Mouse (Mus musculus): ENCODE results near the gene Glis1. TPM values are rescaled to one million over a fixed set of nuclear protein-coding genes. Genes with fewer than 3 reads are reported as not detected.

Glis1 gene
- polyA plus RNA-seq, 1 experiment from 2014 or later = 26.0 TPM

DNA sequence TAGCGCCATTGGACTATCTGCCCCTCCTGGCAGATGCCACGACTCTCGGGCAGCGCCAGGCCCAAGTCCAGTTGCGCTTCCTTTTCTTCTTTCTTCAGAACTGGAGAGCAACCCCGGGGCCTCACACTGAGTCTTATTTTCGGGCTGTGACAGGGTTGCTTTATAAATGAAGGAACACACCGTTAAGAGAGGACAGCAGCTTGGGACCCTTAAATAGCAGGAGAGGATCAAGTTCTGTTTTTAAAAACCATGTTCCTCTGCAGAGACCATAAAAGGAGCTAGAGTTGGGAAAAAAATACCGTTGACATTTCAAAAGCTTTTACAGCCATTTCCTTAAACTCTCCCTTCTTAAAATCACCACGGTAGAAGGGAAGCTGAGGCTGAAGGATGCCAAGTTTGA is 241.3 kb downstream of the Glis1 start:
- Histone ChIP-seq H3K9ac (no peak overlapping the region), H3K36me3 (no peaks in the 10 kb centered on the region), H3K4me3 (no peak overlapping the region), H3K4me1 (peaks cover 12% of the 10 kb centered on the region), H3K27me3 (peaks cover 18% of the 10 kb centered on the region; the same call in 1 of the 2 replicates), H3K9me3 (no peaks in the 10 kb centered on the region), H3K4me2 (replicated peaks) (no peak overlapping the region), H3K27ac (no peak overlapping the region)
- ATAC-seq (ENCODE audit: insufficient number of reproducible peaks, insufficient read depth, low FRiP score, low TSS enrichment) = no peak
- 66% methylated on average over 10 of the region's 10 CpGs for WGBS

- H3K4me3 ChIP-seq = no peak overlapping the region
Observed at GRCm38 (mm10) chr4:107680311-107681098, 246.1 kb downstream of the Glis1 start.

DNA sequence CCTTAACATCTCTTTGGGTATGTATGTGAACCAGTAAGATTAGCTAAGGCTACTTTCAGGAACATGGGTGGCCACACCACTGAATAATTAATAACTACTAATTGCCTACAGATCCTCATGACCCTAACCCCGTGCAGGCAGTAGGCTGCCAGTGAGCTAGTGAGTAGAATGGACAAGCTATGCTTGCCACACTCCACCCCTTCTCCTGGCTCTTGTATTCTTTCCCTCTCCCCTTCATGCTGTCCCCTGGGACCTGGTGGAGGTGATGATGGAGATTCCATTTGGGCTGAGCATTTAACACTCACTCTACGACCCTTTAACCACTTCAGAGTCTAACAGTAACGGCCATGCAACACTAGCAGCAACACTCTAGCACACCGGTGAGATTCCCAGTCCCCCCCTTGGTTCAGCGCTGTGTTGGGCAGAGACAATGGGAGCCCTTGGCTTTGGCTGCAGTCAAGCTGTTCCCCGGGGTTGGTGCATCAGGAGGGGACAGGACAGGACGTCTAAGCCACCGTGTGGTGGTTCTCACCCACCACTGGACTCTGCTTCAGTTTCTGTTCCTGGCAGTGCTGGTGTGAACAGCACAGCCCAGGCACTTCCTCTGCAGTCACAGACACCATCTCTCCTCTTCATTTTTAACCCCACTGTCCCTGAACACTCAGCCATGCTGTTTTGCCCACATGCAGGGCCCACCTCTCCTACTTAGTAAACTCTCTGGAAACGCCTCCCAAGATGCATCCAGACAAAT is 246.9 kb downstream of the Glis1 start:
- no peak overlapping the region for H3K4me3 ChIP-seq
- H3K27me3 ChIP-seq = 0 out of 2 replicates have a peak, but pooled peaks cover 20% of the 10 kb centered on the region
- no peak overlapping the region for H3K27ac ChIP-seq
- H3K4me1 ChIP-seq = no peaks in the 10 kb centered on the region
- no peak for ATAC-seq (ENCODE audit: insufficient number of reproducible peaks, insufficient read depth, low FRiP score, low TSS enrichment)
- H3K9ac ChIP-seq = no peak overlapping the region
- no peaks in the 10 kb centered on the region for H3K9me3 ChIP-seq
- no peak overlapping the region for H3K4me2 ChIP-seq (replicated peaks)
- 60% methylated on average over 9 of the region's 9 CpGs for WGBS
- no peaks in the 10 kb centered on the region for H3K36me3 ChIP-seq

More at GRCm38 (mm10) chr4:107680311-107681098, 246.1 kb downstream of the Glis1 start:
- Histone ChIP-seq H3K27ac (no peak overlapping the region), H3K36me3 (no peaks in the 10 kb centered on the region), H3K4me1 (no peaks in the 10 kb centered on the region), H3K27me3 (0 out of 2 replicates have a peak, but pooled peaks cover 20% of the 10 kb centered on the region), H3K4me2 (replicated peaks) (no peak overlapping the region), H3K9me3 (no peaks in the 10 kb centered on the region), H3K9ac (no peak overlapping the region)
- WGBS = 52% methylated on average over 15 of the region's 15 CpGs
- ATAC-seq (ENCODE audit: insufficient number of reproducible peaks, insufficient read depth, low FRiP score, low TSS enrichment) = no peak

GRCm38 (mm10) chr4:107683006-107683756 is 248.8 kb downstream of the Glis1 start:
- Histone ChIP-seq H3K27me3 (0 out of 2 replicates have a peak, but pooled peaks cover 20% of the 10 kb centered on the region), H3K9me3 (no peaks in the 10 kb centered on the region), H3K9ac (no peak overlapping the region), H3K36me3 (no peaks in the 10 kb centered on the region), H3K27ac (no peak overlapping the region), H3K4me1 (no peaks in the 10 kb centered on the region), H3K4me3 (no peak overlapping the region), H3K4me2 (replicated peaks) (no peak overlapping the region)
- ATAC-seq (ENCODE audit: insufficient number of reproducible peaks, insufficient read depth, low FRiP score, low TSS enrichment) = no peak
- WGBS = 89% methylated on average over 37 of the region's 37 CpGs

- H3K27ac ChIP-seq = no peak within 1 kb of the TSS
- no peaks in the 10 kb centered on the region for H3K36me3 ChIP-seq
- ATAC-seq (ENCODE audit: insufficient number of reproducible peaks, insufficient read depth, low FRiP score, low TSS enrichment) = no peak
- 90% methylated on average over 14 of the region's 14 CpGs for WGBS
- no peak within 1 kb of the TSS for H3K4me2 ChIP-seq (replicated peaks)
- no peaks in the 10 kb centered on the region for H3K4me1 ChIP-seq
- H3K27me3 ChIP-seq = 0 out of 2 replicates have a peak, but pooled peaks cover 18% of the 10 kb centered on the region
- H3K9me3 ChIP-seq = no peaks in the 10 kb centered on the region
- H3K4me3 ChIP-seq = no peak within 1 kb of the TSS
- no peak within 1 kb of the TSS for H3K9ac ChIP-seq
Observed at GRCm38 (mm10) chr4:107684130-107684529, 249.7 kb downstream of the Glis1 start, which contains the start of gene Dmrtb1. Dmrtb1 (minus strand) TSS chr4:107684230.

Small RNAs within 50 kb of the gene (microRNA-seq; reads per million reads assigned to microRNA genes)
- not detected for gene Gm24804

Other genes with a start within 250 kb of the Glis1 start
- gene Ldlrad1, start 225.4 kb upstream of the Glis1 start, polyA plus RNA-seq (2016; fragmentation: Nextera tagmentation; extraction: Ambion mirVana) = not detected in 2 replicates
- gene Lrrc42, start 181.1 kb upstream of the Glis1 start, polyA plus RNA-seq (2016; fragmentation: Nextera tagmentation; extraction: Ambion mirVana) = 92.2 and 97.5 TPM in 2 replicates
- gene Hspb11, start 181.0 kb upstream of the Glis1 start, polyA plus RNA-seq (2016; fragmentation: Nextera tagmentation; extraction: Ambion mirVana) = 38.1 and 38.4 TPM in 2 replicates
- not detected in 2 replicates for gene Dio1, start 127.4 kb upstream of the Glis1 start, polyA plus RNA-seq (2016; fragmentation: Nextera tagmentation; extraction: Ambion mirVana)
- 47.1 and 50.5 TPM in 2 replicates for gene Yipf1, start 120.2 kb upstream of the Glis1 start, polyA plus RNA-seq (2016; fragmentation: Nextera tagmentation; extraction: Ambion mirVana)
- 35.8 and 38.8 TPM in 2 replicates for gene Ndc1, start 66.8 kb upstream of the Glis1 start, polyA plus RNA-seq (2016; fragmentation: Nextera tagmentation; extraction: Ambion mirVana)
- gene Dmrtb1, start 249.6 kb downstream of the Glis1 start, polyA plus RNA-seq (2016; fragmentation: Nextera tagmentation; extraction: Ambion mirVana) = 2.1 and 2.6 TPM in 2 replicates